ENCODE assay signal across 29 mouse cellular contexts in the genomic region with DNA sequence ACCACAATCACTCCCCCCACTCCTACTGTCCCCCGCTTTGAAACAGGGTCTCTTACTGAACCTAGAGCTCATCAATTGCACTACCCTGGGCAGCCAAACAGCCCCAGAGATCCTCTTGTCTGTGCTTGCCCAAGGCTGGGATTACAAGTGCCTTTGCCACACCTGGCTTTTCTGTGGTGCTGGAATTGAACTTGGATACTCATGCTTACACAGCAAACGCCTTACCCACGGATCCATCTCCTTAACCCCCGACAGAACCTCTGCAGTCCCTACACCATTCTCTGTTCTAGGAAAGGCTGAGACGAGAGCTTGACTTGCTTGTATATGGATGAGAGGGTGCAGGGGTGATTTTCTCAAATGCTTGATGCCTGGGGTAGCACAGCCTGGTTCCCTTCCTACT.
DNase-seq lines count a peak whose midpoint lies in the region; ATAC-seq and TF ChIP-seq lines count a peak whose summit lies in the region.
"Had no signal": no experiment of that assay in that cellular context is flagged by ENCODE, and none has a peak within 500 bp of the region (broad histone marks: within the 10 kb centered on the region; RNA-seq: fewer than 3 reads in every experiment).

No protein-coding gene starts in this region.

- no peak for TF ChIP-seq CTCF in heart, adult 2 months (IDR thresholded peaks at IDR 0.05)
- no peak for TF ChIP-seq CTCF in heart, postnatal 0 days (IDR thresholded peaks at IDR 0.05; ENCODE audit: low read depth)
- no peak for TF ChIP-seq CTCF in kidney, postnatal 0 days (IDR thresholded peaks at IDR 0.05; ENCODE audit: low read depth)
- TF ChIP-seq CTCF in embryonic fibroblast, embryonic 13.5 days (IDR thresholded peaks at IDR 0.05; ENCODE audit: borderline replicate concordance, insufficient read depth, low read length) = no peak

- TF ChIP-seq EP300 in heart, adult 2 months (IDR thresholded peaks at IDR 0.05; ENCODE audit: insufficient read depth, low read depth, low read length) = no peak
- TF ChIP-seq EP300 in heart, postnatal 0 days (IDR thresholded peaks at IDR 0.05; ENCODE audit: low read depth) = no peak

- H3K36me3 ChIP-seq in heart, adult 2 months (ENCODE audit: control insufficient read depth, insufficient read depth, low read length) = peaks cover 18% of the 10 kb centered on the region
- H3K36me3 ChIP-seq in heart, embryonic 10.5 days = peaks cover 51% of the 10 kb centered on the region
- peaks cover 65% of the 10 kb centered on the region for H3K36me3 ChIP-seq in heart, postnatal 0 days (replicated peaks; ENCODE audit: control insufficient read depth, insufficient read depth, low read length)
- H3K36me3 ChIP-seq in kidney, postnatal 0 days (ENCODE audit: insufficient read depth, low read length) = peaks cover 25% of the 10 kb centered on the region; the same call in 1 of the 2 replicates

- H3K9me3 ChIP-seq in heart, embryonic 10.5 days = no peaks in the 10 kb centered on the region
- H3K9me3 ChIP-seq in heart, postnatal 0 days (replicated peaks; ENCODE audit: control insufficient read depth, low read length) = no peaks in the 10 kb centered on the region
- no peaks in the 10 kb centered on the region for H3K9me3 ChIP-seq in kidney, postnatal 0 days (replicated peaks; ENCODE audit: low read length)
- H3K9me3 ChIP-seq: embryonic facial prominence, embryonic 12.5 days; limb, embryonic 10.5 days; limb, embryonic 15.5 days; liver, embryonic 13.5 days had no signal

- no peak for TF ChIP-seq POLR2A in heart, adult 2 months (IDR thresholded peaks at IDR 0.05; ENCODE audit: insufficient read depth, low read depth, low read length)
- TF ChIP-seq POLR2A in embryonic fibroblast, embryonic 13.5 days (IDR thresholded peaks at IDR 0.05; ENCODE audit: low read depth, low read length) = no peak

- H3K79me2 ChIP-seq in heart, adult 2 months (replicated peaks; ENCODE audit: control insufficient read depth, insufficient read depth, low read length) = no peaks in the 10 kb centered on the region

- H3K9ac ChIP-seq in heart, adult 2 months (ENCODE audit: low read depth, low read length) = no peak overlapping the region
- H3K9ac ChIP-seq in heart, postnatal 0 days (replicated peaks; ENCODE audit: low read depth, low read length) = no peak overlapping the region
- no peak overlapping the region for H3K9ac ChIP-seq in kidney, postnatal 0 days (ENCODE audit: low read depth, low read length)
- H3K9ac ChIP-seq: embryonic facial prominence, embryonic 12.5 days; hindbrain, embryonic 14.5 days; limb, embryonic 15.5 days; liver, embryonic 13.5 days had no signal

- no peak for DNase-seq in heart, adult 2 months
- no peak for DNase-seq in heart, embryonic 10.5 days (ENCODE audit: low spot score)
- no peak for DNase-seq in heart, postnatal 0 days (ENCODE audit: low spot score)
- DNase-seq in heart, postnatal 14 days = no peak
- DNase-seq in kidney, postnatal 0 days (ENCODE audit: low spot score) = no peak
- no peak for DNase-seq in kidney, postnatal 36 days
- DNase-seq in right cerebral cortex, adult 18-20 months = no peak
- DNase-seq: adrenal gland, postnatal 14 days; cerebellum, adult 11-12 months; cerebellum, adult 9-11 months; embryo, embryonic 11 days; gastrocnemius, postnatal 14 days; layer of hippocampus, postnatal 36 days; liver, embryonic 13.5 days; lung, adult 2 months; lung, postnatal 14 days; spleen, adult 18-20 months; thymus, adult 18-20 months; thymus, postnatal 25 days had no signal

- peak overlapping the region; percentile 31 for H3K27ac ChIP-seq in heart, adult 2 months
- no peak overlapping the region for H3K27ac ChIP-seq in heart, embryonic 10.5 days
- H3K27ac ChIP-seq in heart, postnatal 0 days (ENCODE audit: low read depth) = peak overlapping the region; percentile 39
- H3K27ac ChIP-seq in kidney, postnatal 0 days = peak overlapping the region; percentile 65; the same call in 1 of the 2 replicates
- H3K27ac ChIP-seq in embryonic fibroblast, embryonic 13.5 days (ENCODE audit: insufficient read depth, low read length) = peak overlapping the region; percentile 97
- H3K27ac ChIP-seq: hindbrain, embryonic 14.5 days; limb, embryonic 10.5 days; liver, embryonic 13.5 days; stomach, postnatal 0 days had no signal

- no peak overlapping the region for H3K4me2 ChIP-seq in heart, postnatal 0 days (ENCODE audit: low read depth, low read length)
- no peak overlapping the region for H3K4me2 ChIP-seq in kidney, postnatal 0 days (ENCODE audit: low read length)
- H3K4me2 ChIP-seq: embryonic facial prominence, embryonic 12.5 days; hindbrain, embryonic 14.5 days; limb, embryonic 15.5 days; liver, embryonic 13.5 days had no signal

- no peaks in the 10 kb centered on the region for H3K27me3 ChIP-seq in heart, adult 2 months (ENCODE audit: control insufficient read depth, insufficient read depth, low read length)
- no peaks in the 10 kb centered on the region for H3K27me3 ChIP-seq in heart, embryonic 10.5 days (ENCODE audit: insufficient read depth, poor library complexity, severe bottlenecking)
- no peaks in the 10 kb centered on the region for H3K27me3 ChIP-seq in heart, postnatal 0 days (ENCODE audit: control insufficient read depth, insufficient read depth, low read length)
- H3K27me3 ChIP-seq in kidney, postnatal 0 days (ENCODE audit: insufficient read depth, low read length) = no peaks in the 10 kb centered on the region
- H3K27me3 ChIP-seq: embryonic facial prominence, embryonic 12.5 days; limb, embryonic 15.5 days; liver, embryonic 13.5 days; Patski had no signal

- intact Hi-C loops in heart, adult 2 months (cut with DNase I) = no loop called here
- intact Hi-C loops in heart, postnatal 14 days (cut with DNase I) = no loop called here

- ATAC-seq in heart, postnatal 0 days (ENCODE audit: insufficient read depth, low read depth) = no peak
- ATAC-seq in kidney, postnatal 0 days (replicated peaks; ENCODE audit: low FRiP score, low read depth) = no peak
- ATAC-seq: forebrain, embryonic 16.5 days; intestine, postnatal 0 days; midbrain, embryonic 16.5 days; Patski had no signal

- H3K4me1 ChIP-seq in heart, adult 2 months (ENCODE audit: control insufficient read depth, insufficient read depth, low read length) = peaks cover 5% of the 10 kb centered on the region
- H3K4me1 ChIP-seq in heart, embryonic 10.5 days = no peaks in the 10 kb centered on the region
- H3K4me1 ChIP-seq in heart, postnatal 0 days (ENCODE audit: control insufficient read depth, insufficient read depth) = no peaks in the 10 kb centered on the region; the same call in 1 of the 2 replicates
- H3K4me1 ChIP-seq in kidney, postnatal 0 days (replicated peaks; ENCODE audit: insufficient read depth, low read length) = peaks cover 6% of the 10 kb centered on the region; the same call in 1 of the 2 replicates
- peaks cover 10% of the 10 kb centered on the region for H3K4me1 ChIP-seq in embryonic fibroblast, embryonic 13.5 days (ENCODE audit: control insufficient read depth, insufficient read depth, low read length)
- H3K4me1 ChIP-seq: embryonic facial prominence, embryonic 12.5 days; limb, embryonic 10.5 days; limb, embryonic 15.5 days; liver, embryonic 13.5 days had no signal

- 90% methylated on average over 5 of the region's 5 CpGs for WGBS in heart, adult 2 months
- WGBS in heart, embryonic 10.5 days = 83% methylated on average over 5 of the region's 5 CpGs
- WGBS in heart, postnatal 0 days = 87% methylated on average over 5 of the region's 5 CpGs
- 78% methylated on average over 5 of the region's 5 CpGs for WGBS in kidney, postnatal 0 days

- no peak overlapping the region for H3K4me3 ChIP-seq in heart, adult 2 months
- no peak overlapping the region for H3K4me3 ChIP-seq in heart, embryonic 10.5 days
- H3K4me3 ChIP-seq in heart, postnatal 0 days (ENCODE audit: low read depth, low read length) = no peak overlapping the region
- H3K4me3 ChIP-seq in kidney, postnatal 0 days (replicated peaks; ENCODE audit: low read depth, low read length) = no peak overlapping the region
- H3K4me3 ChIP-seq in embryonic fibroblast, embryonic 13.5 days (ENCODE audit: insufficient read depth, low read length) = no peak overlapping the region
- H3K4me3 ChIP-seq: embryonic facial prominence, embryonic 12.5 days; limb, embryonic 10.5 days; limb, embryonic 15.5 days; liver, embryonic 13.5 days had no signal
